Mouse (Mus musculus): ENCODE data around the gene Atp7a. TPM values are rescaled to one million over a fixed set of nuclear protein-coding genes. Genes with fewer than 3 reads are reported as not detected.

Gene Atp7a
- polyA plus RNA-seq, 1 experiment from 2014 or later = 34.6 TPM

DNA sequence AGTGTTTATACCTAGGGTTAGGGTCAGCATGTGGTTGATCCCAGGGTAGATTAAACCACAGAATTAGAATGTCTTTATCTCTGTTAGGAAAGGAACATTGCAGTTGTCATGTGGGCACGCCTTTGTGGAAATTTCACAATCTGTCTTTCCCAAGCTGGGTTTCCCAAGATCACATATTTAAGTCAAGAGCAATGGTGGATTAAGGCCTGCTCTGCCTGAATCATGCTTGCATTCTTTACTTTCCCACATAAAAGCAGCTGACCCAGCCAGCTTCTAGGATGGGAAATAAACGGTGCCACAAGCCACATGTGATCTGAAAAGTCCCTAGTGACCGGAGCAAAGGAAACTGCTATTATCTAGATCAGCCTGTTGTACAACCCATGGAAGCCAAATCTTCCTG, 122.4 kb downstream of the Atp7a start:
- no peaks in the 10 kb centered on the region for H3K36me3 ChIP-seq
- H3K4me1 ChIP-seq = no peaks in the 10 kb centered on the region
- H3K27me3 ChIP-seq (ENCODE audit: low read depth, poor library complexity, severe bottlenecking) = peaks cover 67% of the 10 kb centered on the region
- H3K9me3 ChIP-seq (replicated peaks) = no peaks in the 10 kb centered on the region
- 87% methylated on average over 3 of the region's 3 CpGs for WGBS
- H3K4me3 ChIP-seq = no peak overlapping the region
- H3K27ac ChIP-seq = no peak overlapping the region
- DNase-seq (ENCODE audit: low spot score) = no peak

GRCm38 (mm10) chrX:106154180-106154586, 127.1 kb downstream of the Atp7a start:
- H3K27me3 ChIP-seq (ENCODE audit: low read depth, poor library complexity, severe bottlenecking) = peaks cover 79% of the 10 kb centered on the region
- no peak for DNase-seq (ENCODE audit: low spot score)
- no peaks in the 10 kb centered on the region for H3K9me3 ChIP-seq (replicated peaks)
- no peaks in the 10 kb centered on the region for H3K36me3 ChIP-seq
- no peak overlapping the region for H3K27ac ChIP-seq
- no peak overlapping the region for H3K4me3 ChIP-seq
- no peaks in the 10 kb centered on the region for H3K4me1 ChIP-seq

DNA sequence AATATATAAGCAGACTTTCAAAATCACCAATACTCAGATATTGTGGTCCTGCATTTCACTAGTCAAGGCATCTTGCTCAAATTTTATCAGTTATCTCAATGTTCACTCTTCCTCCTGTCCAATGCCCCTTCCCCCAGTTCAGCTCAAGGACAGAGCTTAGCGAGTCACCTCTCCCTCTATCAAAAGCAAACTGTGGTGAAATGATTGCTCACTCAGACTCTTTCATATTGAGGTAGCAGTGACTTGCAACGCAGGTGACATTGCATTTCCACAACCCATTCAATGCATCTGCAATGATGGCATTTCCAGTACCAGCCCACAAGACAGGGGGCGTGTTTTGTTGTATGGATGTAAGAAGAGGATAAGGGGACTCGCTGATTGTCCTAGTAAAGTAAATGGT, 128.8 kb downstream of the Atp7a start:
- WGBS = 80% methylated on average over 4 of the region's 4 CpGs
- Histone ChIP-seq H3K9me3 (replicated peaks) (no peaks in the 10 kb centered on the region), H3K36me3 (no peaks in the 10 kb centered on the region), H3K4me1 (no peaks in the 10 kb centered on the region), H3K27ac (no peak overlapping the region), H3K27me3 (ENCODE audit: low read depth, poor library complexity, severe bottlenecking) (peaks cover 74% of the 10 kb centered on the region), H3K4me3 (no peak overlapping the region)
- no peak for DNase-seq (ENCODE audit: low spot score)

GRCm38 (mm10) chrX:106163995-106164394, 136.9 kb downstream of the Atp7a start:
- Histone ChIP-seq H3K27me3 (ENCODE audit: low read depth, poor library complexity, severe bottlenecking) (peaks cover 17% of the 10 kb centered on the region; the same call in 1 of the 2 replicates), H3K4me3 (no peak overlapping the region), H3K9me3 (replicated peaks) (no peaks in the 10 kb centered on the region), H3K4me1 (no peaks in the 10 kb centered on the region), H3K27ac (no peak overlapping the region), H3K36me3 (no peaks in the 10 kb centered on the region)
- no peak for DNase-seq (ENCODE audit: low spot score)
- WGBS = 60% methylated on average over 5 of the region's 5 CpGs

- DNase-seq (ENCODE audit: low spot score) = no peak
- Histone ChIP-seq H3K27ac (no peak overlapping the region), H3K9me3 (replicated peaks) (no peaks in the 10 kb centered on the region), H3K36me3 (no peaks in the 10 kb centered on the region), H3K27me3 (ENCODE audit: low read depth, poor library complexity, severe bottlenecking) (peaks cover 11% of the 10 kb centered on the region; the same call in 1 of the 2 replicates), H3K4me1 (no peaks in the 10 kb centered on the region), H3K4me3 (no peak overlapping the region)
- 86% methylated on average over 5 of the region's 5 CpGs for WGBS
These were observed 137.5 kb downstream of the Atp7a start for GRCm38 (mm10) chrX:106164555-106164954.

GRCm38 (mm10) chrX:106165089-106165488, 138.0 kb downstream of the Atp7a start:
- H3K36me3 ChIP-seq = no peaks in the 10 kb centered on the region
- WGBS = 83% methylated on average over 1 of the region's 1 CpGs
- DNase-seq (ENCODE audit: low spot score) = no peak
- H3K4me1 ChIP-seq = no peaks in the 10 kb centered on the region
- H3K27me3 ChIP-seq (ENCODE audit: low read depth, poor library complexity, severe bottlenecking) = peaks cover 7% of the 10 kb centered on the region; the same call in 1 of the 2 replicates
- H3K9me3 ChIP-seq (replicated peaks) = no peaks in the 10 kb centered on the region
- H3K4me3 ChIP-seq = no peak overlapping the region
- H3K27ac ChIP-seq = no peak overlapping the region

GRCm38 (mm10) chrX:106171106-106171852, 144.2 kb downstream of the Atp7a start:
- Histone ChIP-seq H3K4me1 (no peaks in the 10 kb centered on the region), H3K9me3 (replicated peaks) (no peaks in the 10 kb centered on the region), H3K36me3 (no peaks in the 10 kb centered on the region), H3K27me3 (ENCODE audit: low read depth, poor library complexity, severe bottlenecking) (peaks cover 5% of the 10 kb centered on the region; the same call in 1 of the 2 replicates), H3K4me3 (peak overlapping the region; percentile 39), H3K27ac (peak overlapping the region; percentile 58)
- 23% methylated on average over 18 of the region's 18 CpGs for WGBS
- DNase-seq (ENCODE audit: low spot score) = peak; percentile 71

DNA sequence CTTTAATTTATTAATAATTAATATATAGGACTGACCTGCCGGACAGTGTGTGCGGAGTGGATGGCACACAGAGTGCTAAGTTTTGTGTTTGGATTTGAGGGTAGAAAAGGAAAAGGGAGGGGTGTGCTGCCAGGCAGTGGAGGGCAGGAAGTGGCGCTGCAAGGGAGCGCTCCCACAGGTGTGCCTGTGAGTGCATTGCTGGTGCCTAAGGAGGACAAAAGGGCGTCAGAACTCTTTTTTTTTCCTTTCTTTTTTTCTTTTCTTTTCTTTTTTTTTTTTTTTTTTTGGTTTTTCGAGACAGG, 144.7 kb downstream of the Atp7a start:
- H3K4me3 ChIP-seq = peak overlapping the region; percentile 39

More for the DNA sequence above, 144.7 kb downstream of the Atp7a start:
- no peaks in the 10 kb centered on the region for H3K9me3 ChIP-seq (replicated peaks)
- H3K36me3 ChIP-seq = no peaks in the 10 kb centered on the region
- WGBS = 67% methylated on average over 5 of the region's 6 CpGs
- peaks cover 9% of the 10 kb centered on the region; the same call in 1 of the 2 replicates for H3K27me3 ChIP-seq (ENCODE audit: low read depth, poor library complexity, severe bottlenecking)
- DNase-seq (ENCODE audit: low spot score) = peak; percentile 31
- H3K27ac ChIP-seq = no peak overlapping the region
- no peaks in the 10 kb centered on the region for H3K4me1 ChIP-seq

Other genes starting within 250 kb of the Atp7a start
- gene Atrx, start 97.9 kb upstream of the Atp7a start, polyA plus RNA-seq (2016; fragmentation: Nextera tagmentation; extraction: Ambion mirVana) = 150 and 193 TPM in 2 replicates
- 41.6 and 51.5 TPM in 2 replicates for gene Magt1, start 15.4 kb upstream of the Atp7a start, polyA plus RNA-seq (2016; fragmentation: Nextera tagmentation; extraction: Ambion mirVana)
- gene Cox7b, start 11.6 kb upstream of the Atp7a start, polyA plus RNA-seq (2016; fragmentation: Nextera tagmentation; extraction: Ambion mirVana) = 335 and 385 TPM in 2 replicates
- 0.04 and 0.06 TPM in 2 replicates for gene Tlr13, start 115.9 kb downstream of the Atp7a start, polyA plus RNA-seq (2016; fragmentation: Nextera tagmentation; extraction: Ambion mirVana)
- gene Pgk1, start 159.8 kb downstream of the Atp7a start, polyA plus RNA-seq (2016; fragmentation: Nextera tagmentation; extraction: Ambion mirVana) = 468 and 544 TPM in 2 replicates
- gene Taf9b, start 193.9 kb downstream of the Atp7a start, polyA plus RNA-seq (2016; fragmentation: Nextera tagmentation; extraction: Ambion mirVana) = 6.1 and 7.6 TPM in 2 replicates
- not detected in 2 replicates for gene Fnd3c2, start 228.1 kb downstream of the Atp7a start, polyA plus RNA-seq (2016; fragmentation: Nextera tagmentation; extraction: Ambion mirVana)

Measured in limb, embryonic 10.5 days (tissue).